Mouse (Mus musculus) neural tube, embryonic 11.5 days (tissue): ENCODE measurements around the gene Atp2b4. TPM values are rescaled to one million over a fixed set of nuclear protein-coding genes. Genes with fewer than 3 reads are reported as not detected.

Source experiments
- ATAC-seq: fragments of 200-750 bp; cut with Nextera tagmentation; 2 replicates; pipeline ENCODE4 v1.8.0; 2017; ENCODE audit warnings: moderate number of reproducible peaks, mild to moderate bottlenecking, moderate TSS enrichment, moderate library complexity; ENCODE audit not compliant: insufficient read depth, low FRiP score, low TSS enrichment
- DNase-seq: peaks from one replicate; pipeline ENCODE4 v3.0.0-alpha.2; 2015; ENCODE audit warnings: low spot score
- H3K27ac ChIP-seq: fragments of 300-500 bp; sonication (generic); 2 replicates; pipeline ENCODE4 v1.5.1; 2014; ENCODE audit warnings: low read depth, mild to moderate bottlenecking, low read length
- H3K27me3 ChIP-seq: fragments of 300-500 bp; sonication (generic); 2 replicates; pipeline ENCODE4 v1.6.1; 2014; ENCODE audit warnings: mild to moderate bottlenecking, low read length, mixed read lengths; ENCODE audit not compliant: control insufficient read depth, insufficient read depth
- H3K36me3 ChIP-seq: fragments of 300-500 bp; sonication (generic); 2 replicates; pipeline ENCODE4 v1.6.1; 2014; ENCODE audit warnings: mild to moderate bottlenecking, low read length, moderate library complexity, mixed read lengths; ENCODE audit not compliant: control insufficient read depth, insufficient read depth
- H3K4me1 ChIP-seq: fragments of 300-500 bp; sonication (generic); 2 replicates; pipeline ENCODE4 v1.6.1; 2014; ENCODE audit warnings: low read length, mixed read lengths; ENCODE audit not compliant: control insufficient read depth, insufficient read depth
- H3K4me2 ChIP-seq: fragments of 300-500 bp; sonication (generic); 2 replicates; pipeline ENCODE4 v1.6.1; 2014; ENCODE audit warnings: low read depth, mild to moderate bottlenecking, moderate library complexity
- H3K4me3 ChIP-seq: fragments of 300-500 bp; sonication (generic); 2 replicates; pipeline ENCODE4 v1.5.1; 2014; ENCODE audit warnings: low read depth, low read length
- H3K9ac ChIP-seq: fragments of 300-500 bp; sonication (generic); 2 replicates; pipeline ENCODE4 v1.6.1; 2014; ENCODE audit warnings: mild to moderate bottlenecking, low read length
- H3K9me3 ChIP-seq: fragments of 300-500 bp; sonication (generic); 2 replicates; pipeline ENCODE4 v1.6.1; 2016; ENCODE audit warnings: low read length; ENCODE audit not compliant: control insufficient read depth
- WGBS: fragments of 180-500 bp; shearing (Covaris S2); extraction: QIAGEN DNeasy Blood & Tissue Kit; methylation state at CpG from one replicate; pipeline ENCODE4 v1.1.7; 2014; 5-methylcytosine and 5-hydroxymethylcytosine counted together
- polyA plus RNA-seq: library from polyadenylated mRNA; unstranded; fragments of >200 nt; fragmentation: Nextera tagmentation; extraction: Ambion mirVana; gene quantifications from 2 replicates; pipeline ENCODE4 v1.2.1, GENCODE M21; 2014

Atp2b4 gene
- polyA plus RNA-seq, 1 experiment from 2014 or later: 9.6 TPM

GRCm38 (mm10) chr1:133744609-133745008, 56.2 kb downstream of the Atp2b4 start:
- Histone ChIP-seq H3K36me3 (no peaks in the 10 kb centered on the region), H3K27ac (no peak overlapping the region), H3K4me1 (peaks cover 6% of the 10 kb centered on the region), H3K9ac (no peak overlapping the region), H3K4me2 (no peak overlapping the region), H3K27me3 (no peaks in the 10 kb centered on the region), H3K4me3 (no peak overlapping the region), H3K9me3 (no peaks in the 10 kb centered on the region)
- WGBS: 64% methylated on average over 4 of the region's 4 CpGs
- no peak for ATAC-seq
- DNase-seq: no peak

DNA sequence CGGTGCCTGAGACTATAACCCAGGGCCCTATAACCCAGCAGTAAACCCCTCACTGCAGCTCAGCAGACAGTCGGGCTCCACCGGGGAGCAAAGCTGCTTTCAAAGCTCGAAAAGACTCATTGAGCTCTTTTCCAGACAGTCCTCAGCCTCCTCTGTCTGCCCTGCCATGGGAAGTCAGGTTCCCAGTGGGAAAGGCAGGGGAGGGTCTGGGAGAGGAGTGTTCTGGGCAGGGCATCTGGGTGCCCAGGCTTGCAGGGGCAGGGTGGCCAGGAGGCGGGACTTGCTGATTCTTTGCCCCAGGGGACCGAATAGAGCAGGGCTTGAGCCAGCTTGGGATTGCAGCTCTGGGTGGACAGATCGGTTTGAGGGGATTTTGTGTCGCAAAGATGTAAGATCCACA, 58.3 kb downstream of the Atp2b4 start:
- Histone ChIP-seq H3K4me3 (no peak overlapping the region), H3K4me1 (peaks cover 6% of the 10 kb centered on the region), H3K36me3 (no peaks in the 10 kb centered on the region), H3K4me2 (no peak overlapping the region), H3K27me3 (no peaks in the 10 kb centered on the region), H3K9me3 (no peaks in the 10 kb centered on the region), H3K9ac (no peak overlapping the region), H3K27ac (no peak overlapping the region)
- DNase-seq: no peak
- WGBS: 21% methylated on average over 8 of the region's 8 CpGs
- no peak for ATAC-seq

DNA sequence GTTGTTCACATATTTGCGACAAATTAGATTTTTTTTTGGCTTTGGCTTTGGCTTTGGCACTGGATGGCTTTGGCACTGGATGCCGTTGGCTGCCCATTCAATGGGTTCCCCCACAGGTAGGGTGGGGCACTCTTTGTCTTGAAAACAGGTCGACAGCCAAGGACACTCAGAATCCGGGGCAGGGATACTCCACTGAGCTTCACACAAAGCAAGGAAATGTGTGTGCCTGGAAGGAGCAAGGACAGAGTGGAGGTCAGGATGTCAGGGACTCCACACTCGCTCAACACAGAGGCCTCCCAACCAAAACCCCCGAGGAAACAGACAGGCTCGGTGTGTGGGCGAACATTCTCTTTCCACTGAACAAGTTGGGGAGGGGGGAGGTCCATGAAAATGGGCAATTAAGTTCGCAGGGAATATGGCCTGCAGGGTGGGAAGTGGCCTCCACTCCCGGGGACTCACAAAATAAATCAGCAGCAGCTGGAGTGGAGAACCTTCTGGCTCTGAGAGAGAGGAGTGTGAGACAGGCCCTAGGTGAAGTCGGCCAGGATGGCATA, 58.9 kb downstream of the Atp2b4 start:
- Histone ChIP-seq H3K27me3 (no peaks in the 10 kb centered on the region), H3K4me1 (peaks cover 6% of the 10 kb centered on the region), H3K4me3 (no peak overlapping the region), H3K27ac (no peak overlapping the region), H3K4me2 (no peak overlapping the region), H3K9me3 (no peaks in the 10 kb centered on the region), H3K9ac (no peak overlapping the region), H3K36me3 (no peaks in the 10 kb centered on the region)
- DNase-seq: no peak
- WGBS: 41% methylated on average over 11 of the region's 11 CpGs
- no peak for ATAC-seq

DNA sequence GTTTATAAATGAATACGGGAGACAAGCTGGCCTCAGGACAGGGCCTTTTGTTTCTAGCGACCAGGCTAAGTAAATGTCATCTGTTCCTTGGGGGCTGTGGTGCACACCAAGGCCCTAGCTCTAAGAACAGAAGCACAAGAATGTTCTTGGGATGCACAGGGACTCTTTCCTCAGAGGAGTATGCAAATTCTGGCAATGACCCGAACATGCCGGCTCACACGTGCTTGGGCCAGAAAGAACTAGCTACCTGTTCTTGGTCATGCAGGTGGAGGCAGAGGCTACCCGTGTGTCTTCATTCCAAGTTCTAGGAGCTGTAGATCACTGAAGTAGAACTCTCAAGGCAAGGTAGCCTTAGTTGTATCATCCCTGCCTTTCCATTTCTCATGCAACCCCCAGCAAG, 59.7 kb downstream of the Atp2b4 start:
- DNase-seq (no peak), ATAC-seq (no peak)
- peaks cover 6% of the 10 kb centered on the region for H3K4me1 ChIP-seq
- no peak overlapping the region for H3K4me3 ChIP-seq
- H3K27me3 ChIP-seq: no peaks in the 10 kb centered on the region
- no peaks in the 10 kb centered on the region for H3K9me3 ChIP-seq
- H3K4me2 ChIP-seq: no peak overlapping the region
- no peaks in the 10 kb centered on the region for H3K36me3 ChIP-seq
- no peak overlapping the region for H3K9ac ChIP-seq
- no peak overlapping the region for H3K27ac ChIP-seq
- WGBS: 82% methylated on average over 6 of the region's 6 CpGs

DNA sequence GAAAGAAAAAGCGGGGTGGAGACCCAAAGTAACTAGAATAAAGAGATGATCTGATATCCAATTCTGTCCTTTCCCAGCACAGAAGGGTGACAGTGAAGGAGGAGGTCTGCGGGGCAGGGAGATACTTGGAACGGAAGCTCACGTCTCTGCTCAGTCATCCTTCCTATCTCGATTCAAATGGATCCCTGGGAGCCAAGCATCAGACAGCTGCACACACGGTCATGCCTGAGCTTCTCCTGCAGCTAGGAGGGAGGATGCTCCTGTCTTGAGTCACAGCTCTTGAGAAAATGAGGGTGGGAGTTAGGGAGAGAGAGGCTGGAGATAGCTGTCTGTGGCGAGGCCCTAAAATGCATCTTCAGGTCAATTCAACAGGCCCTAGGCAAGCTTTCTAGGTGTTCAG, 64.2 kb downstream of the Atp2b4 start:
- no peaks in the 10 kb centered on the region for H3K9me3 ChIP-seq
- no peaks in the 10 kb centered on the region for H3K27me3 ChIP-seq
- H3K4me2 ChIP-seq: no peak overlapping the region
- H3K4me3 ChIP-seq: no peak overlapping the region
- H3K36me3 ChIP-seq: no peaks in the 10 kb centered on the region
- no peak for ATAC-seq
- DNase-seq: no peak
- H3K4me1 ChIP-seq: peaks cover 3% of the 10 kb centered on the region; the same call in 1 of the 2 replicates
- no peak overlapping the region for H3K27ac ChIP-seq
- WGBS: 76% methylated on average over 7 of the region's 7 CpGs
- H3K9ac ChIP-seq: no peak overlapping the region

DNA sequence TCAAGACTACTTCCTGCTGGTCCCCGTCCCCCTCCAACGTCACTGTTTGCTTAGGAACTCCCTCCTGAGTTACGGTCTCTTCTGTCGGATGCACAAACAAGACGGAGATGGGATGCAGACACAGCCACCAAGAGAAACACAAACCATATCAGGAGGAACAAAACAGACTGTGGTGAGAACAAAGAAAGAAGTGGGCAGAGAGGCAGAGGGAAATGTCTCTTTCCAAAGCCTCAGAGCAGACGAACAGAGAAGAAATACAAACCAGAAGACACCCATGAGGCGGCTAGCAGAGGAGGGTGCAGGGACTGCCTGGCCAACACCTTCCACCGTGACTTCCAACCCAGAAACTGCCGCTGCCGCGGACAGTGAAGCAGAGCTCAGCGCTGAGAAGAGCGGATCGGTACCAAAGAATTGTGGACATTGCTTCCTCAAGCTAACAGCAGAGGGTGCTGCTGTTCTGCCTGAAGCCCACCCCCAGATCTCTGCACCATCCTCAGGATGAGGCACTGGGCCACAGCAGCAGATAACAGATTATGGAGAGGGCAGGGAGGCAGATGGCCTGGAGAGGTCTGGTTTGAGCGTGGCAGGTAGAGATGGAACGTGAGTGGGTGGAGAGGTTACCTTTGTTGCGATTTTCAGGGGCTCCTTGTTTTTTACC, 64.7 kb downstream of the Atp2b4 start:
- Histone ChIP-seq H3K4me2 (peak overlapping the region; percentile 49), H3K4me3 (peak overlapping the region; percentile 34), H3K27ac (no peak overlapping the region), H3K4me1 (peaks cover 3% of the 10 kb centered on the region; the same call in 1 of the 2 replicates), H3K9ac (peak overlapping the region; percentile 82), H3K27me3 (no peaks in the 10 kb centered on the region), H3K9me3 (no peaks in the 10 kb centered on the region), H3K36me3 (no peaks in the 10 kb centered on the region)
- WGBS: 15% methylated on average over 17 of the region's 17 CpGs
- DNase-seq: peak; percentile 78
- ATAC-seq: peak; percentile 81

GRCm38 (mm10) chr1:133732814-133733213, 68.0 kb downstream of the Atp2b4 start:
- Histone ChIP-seq H3K4me2 (no peak overlapping the region), H3K9me3 (no peaks in the 10 kb centered on the region), H3K9ac (no peak overlapping the region), H3K27ac (no peak overlapping the region), H3K36me3 (no peaks in the 10 kb centered on the region; the same call in 1 of the 2 replicates), H3K27me3 (no peaks in the 10 kb centered on the region), H3K4me1 (peaks cover 3% of the 10 kb centered on the region; the same call in 1 of the 2 replicates), H3K4me3 (no peak overlapping the region)
- DNase-seq: no peak
- 48% methylated on average over 11 of the region's 11 CpGs for WGBS
- ATAC-seq: no peak

GRCm38 (mm10) chr1:133728339-133728738, 72.5 kb downstream of the Atp2b4 start:
- Histone ChIP-seq H3K27me3 (no peaks in the 10 kb centered on the region), H3K9ac (no peak overlapping the region), H3K36me3 (no peaks in the 10 kb centered on the region; the same call in 1 of the 2 replicates), H3K9me3 (no peaks in the 10 kb centered on the region), H3K4me2 (no peak overlapping the region), H3K4me1 (no peaks in the 10 kb centered on the region), H3K4me3 (no peak overlapping the region), H3K27ac (no peak overlapping the region)
- 86% methylated on average over 7 of the region's 7 CpGs for WGBS
- no peak for DNase-seq
- ATAC-seq: no peak

DNA sequence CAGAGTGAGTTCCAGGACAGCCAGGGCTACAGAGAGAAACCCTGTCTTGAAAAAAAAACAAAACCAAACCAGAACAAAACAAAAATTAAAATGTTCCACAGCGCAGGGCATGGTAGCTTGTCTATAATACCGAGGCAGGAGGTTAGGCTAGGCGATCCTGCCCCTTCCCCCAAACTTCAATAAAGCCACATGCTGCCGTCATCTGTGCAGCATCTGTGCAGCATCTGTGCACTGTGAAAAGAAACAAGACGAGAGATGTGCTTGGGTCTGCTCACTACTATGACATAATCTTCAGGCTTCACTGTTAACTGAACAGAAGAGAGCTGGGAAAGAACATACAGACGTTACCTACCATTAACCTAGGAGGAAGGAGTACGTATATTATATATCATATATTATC, 80.5 kb downstream of the Atp2b4 start:
- Histone ChIP-seq H3K4me1 (no peaks in the 10 kb centered on the region), H3K9me3 (no peaks in the 10 kb centered on the region), H3K4me2 (no peak overlapping the region), H3K9ac (no peak overlapping the region), H3K27ac (no peak overlapping the region), H3K36me3 (no peaks in the 10 kb centered on the region), H3K4me3 (no peak overlapping the region), H3K27me3 (no peaks in the 10 kb centered on the region)
- DNase-seq (no peak), ATAC-seq (no peak)
- 62% methylated on average over 7 of the region's 7 CpGs for WGBS
